Mouse (Mus musculus) stomach, embryonic 15.5 days (tissue): ENCODE results near the gene Pdzd4. TPM values are rescaled to one million over a fixed set of nuclear protein-coding genes. Genes with fewer than 3 reads are reported as not detected.

ENCODE experiments used
- ATAC-seq: fragments of 200-750 bp; cut with Nextera tagmentation; 2 replicates; pipeline ENCODE4 v1.8.0; 2017; ENCODE audit warnings: low read depth, moderate number of reproducible peaks, moderate TSS enrichment; ENCODE audit not compliant: insufficient read depth, low FRiP score
- H3K27ac ChIP-seq: fragments of 300-500 bp; sonication (generic); 2 replicates; pipeline ENCODE4 v1.5.1; 2015; ENCODE audit warnings: mild to moderate bottlenecking, inconsistent platforms
- H3K27me3 ChIP-seq: fragments of 300-500 bp; sonication (generic); replicated peaks from 2 replicates; pipeline ENCODE4 v1.6.1; 2015; ENCODE audit warnings: inconsistent platforms
- H3K36me3 ChIP-seq: fragments of 300-500 bp; sonication (generic); 2 replicates; pipeline ENCODE4 v1.6.1; 2015; ENCODE audit warnings: inconsistent platforms
- H3K4me1 ChIP-seq: fragments of 300-500 bp; sonication (generic); 2 replicates; pipeline ENCODE4 v1.6.1; 2015; ENCODE audit warnings: inconsistent platforms
- H3K4me2 ChIP-seq: fragments of 300-500 bp; sonication (generic); 2 replicates; pipeline ENCODE4 v1.6.1; 2015; ENCODE audit warnings: mild to moderate bottlenecking, inconsistent platforms
- H3K4me3 ChIP-seq: fragments of 300-500 bp; sonication (generic); replicated peaks from 2 replicates; pipeline ENCODE4 v1.5.1; 2015; ENCODE audit warnings: inconsistent platforms
- H3K9ac ChIP-seq: fragments of 300-500 bp; sonication (generic); 2 replicates; pipeline ENCODE4 v1.6.1; 2015; ENCODE audit warnings: inconsistent platforms
- H3K9me3 ChIP-seq: fragments of 300-500 bp; sonication (generic); 2 replicates; pipeline ENCODE4 v1.6.1; 2016; ENCODE audit warnings: inconsistent platforms
- WGBS: fragments of 180-500 bp; shearing (Covaris S2); methylation state at CpG from one replicate; pipeline ENCODE4 v1.1.7; 2015; 5-methylcytosine and 5-hydroxymethylcytosine counted together
- polyA plus RNA-seq: library from polyadenylated mRNA; unstranded; fragments of >200 nt; fragmentation: Nextera tagmentation; extraction: Ambion mirVana; gene quantifications from 2 replicates; pipeline ENCODE4 v1.2.1, GENCODE M21; 2015

Gene Pdzd4
- polyA plus RNA-seq, 1 experiment from 2014 or later, result 0.83 TPM

DNA sequence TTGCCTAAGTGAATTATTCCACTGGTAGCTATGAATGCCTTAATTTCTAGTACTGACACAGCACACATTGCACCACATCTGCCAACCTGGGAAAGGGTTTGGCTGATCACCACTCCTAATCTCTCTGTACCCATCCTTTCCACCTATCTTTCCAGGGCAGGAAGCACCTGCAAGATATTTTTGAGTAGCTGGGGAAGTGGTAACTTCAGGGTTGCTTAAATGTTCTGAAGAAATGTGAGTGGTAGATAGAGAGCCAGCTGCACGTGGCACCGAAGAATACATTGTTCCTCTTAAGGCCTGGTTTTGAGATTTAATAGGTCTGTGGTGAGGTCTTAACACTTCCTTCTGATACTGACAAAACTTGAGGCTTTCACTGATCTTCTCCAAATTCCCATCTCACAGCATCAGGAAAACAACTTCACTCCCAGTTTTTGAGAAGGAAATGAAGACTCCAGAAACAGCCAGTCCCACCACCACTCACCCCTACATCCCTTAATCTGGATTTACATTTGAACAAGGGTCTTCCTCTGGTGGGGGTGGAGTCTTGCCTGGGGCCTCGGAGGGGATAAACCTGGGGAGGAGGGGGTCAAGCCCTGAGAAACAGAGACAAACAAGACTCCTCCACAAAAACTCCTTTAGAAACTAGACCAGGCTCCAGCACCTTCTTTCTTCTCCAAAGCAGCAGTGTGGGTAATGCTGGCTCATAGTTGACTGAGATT is 8.0 kb downstream of the Pdzd4 start:
- H3K4me1 ChIP-seq, result no peaks in the 10 kb centered on the region
- H3K9me3 ChIP-seq, result no peaks in the 10 kb centered on the region
- H3K27me3 ChIP-seq, result no peaks in the 10 kb centered on the region
- no peak for ATAC-seq
- H3K36me3 ChIP-seq, result no peaks in the 10 kb centered on the region
- 48% methylated on average over 3 of the region's 3 CpGs for WGBS
- no peak overlapping the region for H3K9ac ChIP-seq
- H3K4me2 ChIP-seq, result no peak overlapping the region
- H3K27ac ChIP-seq, result no peak overlapping the region
- no peak overlapping the region for H3K4me3 ChIP-seq

DNA sequence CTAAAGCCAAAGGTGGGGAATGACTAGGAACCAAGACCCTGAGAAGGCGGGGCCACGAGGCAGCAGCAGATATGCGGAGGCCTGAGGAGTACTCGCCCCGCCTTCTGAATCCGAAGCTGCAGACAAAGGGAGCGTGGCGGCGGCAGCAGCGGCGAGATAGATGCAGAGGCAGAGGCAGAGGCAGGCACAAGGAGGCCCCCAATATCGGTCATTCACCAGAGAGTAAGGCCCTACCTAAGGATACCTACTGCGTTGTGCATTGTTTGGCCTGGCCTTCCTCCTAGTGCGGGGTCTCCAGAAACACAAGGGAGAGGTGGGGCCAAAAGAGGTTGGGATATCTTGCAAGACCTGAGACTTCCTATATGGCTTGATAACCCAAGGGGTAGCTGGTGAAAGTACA is 9.7 kb downstream of the Pdzd4 start:
- Histone ChIP-seq H3K4me3 (peak overlapping the region; percentile 24), H3K27me3 (no peaks in the 10 kb centered on the region), H3K9ac (no peak overlapping the region), H3K36me3 (no peaks in the 10 kb centered on the region), H3K4me2 (peak overlapping the region; percentile 40), H3K4me1 (no peaks in the 10 kb centered on the region), H3K9me3 (no peaks in the 10 kb centered on the region), H3K27ac (no peak overlapping the region)
- ATAC-seq, result no peak
- 20% methylated on average over 14 of the region's 14 CpGs for WGBS

DNA sequence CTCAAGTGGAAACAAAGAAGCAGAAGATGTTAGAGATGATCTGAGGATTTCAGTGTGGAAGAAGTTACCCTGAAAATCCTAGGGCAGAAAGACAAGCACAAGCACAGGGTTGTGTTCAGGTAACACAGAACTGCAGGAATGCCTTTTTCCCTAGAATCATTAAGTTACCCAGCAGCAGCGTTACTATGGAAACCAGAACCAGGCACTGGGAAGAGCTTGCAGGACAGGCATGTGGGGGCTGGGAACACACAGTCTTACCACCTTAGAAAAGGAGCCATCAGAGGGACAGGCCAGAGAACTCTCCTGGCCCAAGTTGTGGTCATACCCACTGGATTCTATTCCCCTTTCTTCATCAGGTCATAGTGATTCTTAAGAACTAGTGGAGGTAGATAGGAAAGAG is 19.0 kb downstream of the Pdzd4 start:
- H3K4me3 ChIP-seq, result no peak overlapping the region
- H3K9ac ChIP-seq, result no peak overlapping the region
- WGBS, result 62% methylated on average over 1 of the region's 1 CpGs
- no peaks in the 10 kb centered on the region for H3K9me3 ChIP-seq
- no peaks in the 10 kb centered on the region for H3K27me3 ChIP-seq
- H3K4me2 ChIP-seq, result no peak overlapping the region
- no peaks in the 10 kb centered on the region for H3K36me3 ChIP-seq
- H3K27ac ChIP-seq, result no peak overlapping the region
- no peaks in the 10 kb centered on the region for H3K4me1 ChIP-seq
- no peak for ATAC-seq

DNA sequence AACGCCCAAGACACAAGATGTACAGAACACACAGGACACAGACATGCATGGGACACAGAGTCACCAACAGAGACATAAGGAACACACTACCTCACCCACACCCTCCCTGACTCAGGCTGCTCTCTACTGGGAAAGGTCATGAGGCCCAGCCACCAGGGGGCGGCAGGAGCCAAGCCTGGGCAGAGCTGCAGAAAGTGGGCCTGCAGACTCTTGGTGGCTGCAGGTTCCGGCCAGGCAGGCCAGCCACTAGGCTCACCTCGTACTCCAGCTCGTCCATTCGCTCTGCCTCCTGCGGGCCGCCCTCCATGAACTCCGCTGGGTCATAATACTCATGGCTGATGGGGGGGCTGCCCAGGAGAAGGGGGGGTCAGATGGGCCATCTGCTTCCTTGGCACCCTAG is 26.3 kb downstream of the Pdzd4 start:
- WGBS, result 38% methylated on average over 9 of the region's 9 CpGs
- Histone ChIP-seq H3K36me3 (no peaks in the 10 kb centered on the region), H3K9me3 (no peaks in the 10 kb centered on the region), H3K9ac (no peak overlapping the region), H3K4me3 (no peak overlapping the region), H3K4me1 (no peaks in the 10 kb centered on the region), H3K27ac (no peak overlapping the region), H3K27me3 (no peaks in the 10 kb centered on the region), H3K4me2 (no peak overlapping the region)
- peak; percentile 78 for ATAC-seq

DNA sequence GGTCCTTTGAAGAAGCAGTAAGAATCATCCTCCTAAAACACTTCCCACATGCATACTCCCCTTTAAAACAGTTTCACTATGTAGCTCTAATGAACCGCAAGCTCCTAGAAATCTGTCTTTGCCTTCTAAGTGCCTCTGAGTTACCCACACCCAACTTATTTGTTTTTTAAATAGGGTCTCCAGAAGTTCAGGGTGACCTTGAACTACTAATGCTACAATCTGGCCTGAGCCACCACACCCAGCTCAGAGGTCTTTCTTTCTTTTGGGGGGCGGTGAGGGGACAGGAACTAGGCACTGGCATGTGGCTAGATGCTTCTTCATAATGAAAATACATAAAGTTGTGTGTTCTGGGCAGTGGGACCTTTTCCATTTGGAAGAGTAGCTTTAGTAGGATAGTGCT is 27.3 kb downstream of the Pdzd4 start:
- Histone ChIP-seq H3K27ac (no peak overlapping the region), H3K4me2 (no peak overlapping the region), H3K4me1 (no peaks in the 10 kb centered on the region), H3K27me3 (no peaks in the 10 kb centered on the region), H3K36me3 (no peaks in the 10 kb centered on the region), H3K9me3 (no peaks in the 10 kb centered on the region), H3K4me3 (no peak overlapping the region), H3K9ac (no peak overlapping the region)
- ATAC-seq, result no peak
- 86% methylated on average over 2 of the region's 2 CpGs for WGBS

DNA sequence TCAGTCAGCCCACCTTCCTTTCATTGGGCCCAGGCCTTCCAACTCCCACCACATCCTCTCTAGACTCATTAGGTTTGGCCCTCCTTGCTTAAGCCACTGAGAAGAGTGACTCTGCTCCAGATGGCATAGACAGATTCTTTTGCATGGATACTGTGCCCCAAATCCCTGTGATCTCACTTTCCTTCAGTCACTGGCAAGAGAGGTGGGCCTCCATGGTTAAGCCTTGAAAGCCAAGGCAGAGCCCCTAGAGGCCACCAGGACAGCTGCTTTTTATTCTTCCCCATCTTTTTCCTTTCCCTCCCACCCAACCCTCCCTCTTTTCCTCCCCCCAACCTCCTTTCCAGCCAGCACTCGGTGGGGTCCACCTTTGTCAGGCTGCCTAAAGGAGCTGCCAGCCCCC is 31.3 kb downstream of the Pdzd4 start:
- peaks cover 5% of the 10 kb centered on the region; the same call in 1 of the 2 replicates for H3K4me1 ChIP-seq
- no peak for ATAC-seq
- 33% methylated on average over 1 of the region's 1 CpGs for WGBS

DNA sequence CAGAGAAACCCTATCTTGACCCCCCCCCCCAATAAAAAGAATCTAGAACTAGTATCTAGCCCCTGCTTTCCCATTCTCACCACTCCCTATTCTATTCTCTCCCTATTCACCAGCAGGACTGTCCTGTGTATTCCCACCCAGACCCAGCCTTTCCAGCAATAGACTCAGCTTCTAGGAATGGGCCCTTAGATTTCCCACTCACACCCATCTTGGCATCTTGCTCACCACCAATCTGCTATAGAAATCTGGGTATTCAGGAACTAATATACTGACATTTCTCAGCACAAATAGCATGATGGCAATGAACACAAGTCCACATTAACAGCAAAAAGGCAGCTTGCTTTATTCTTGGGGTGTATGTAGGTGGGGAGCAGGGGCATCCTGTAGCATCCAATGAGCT is 31.7 kb downstream of the Pdzd4 start:
- H3K27me3 ChIP-seq, result no peaks in the 10 kb centered on the region
- no peaks in the 10 kb centered on the region for H3K36me3 ChIP-seq
- no peak overlapping the region for H3K27ac ChIP-seq
- ATAC-seq, result no peak
- no peak overlapping the region for H3K9ac ChIP-seq
- H3K4me2 ChIP-seq, result no peak overlapping the region
- no peak overlapping the region for H3K4me3 ChIP-seq
- H3K4me1 ChIP-seq, result peaks cover 10% of the 10 kb centered on the region; the same call in 1 of the 2 replicates
- no peaks in the 10 kb centered on the region for H3K9me3 ChIP-seq

More for the DNA sequence above, 31.3 kb downstream of the Pdzd4 start:
- Histone ChIP-seq H3K9me3 (no peaks in the 10 kb centered on the region), H3K4me2 (no peak overlapping the region), H3K36me3 (no peaks in the 10 kb centered on the region), H3K27ac (no peak overlapping the region), H3K27me3 (no peaks in the 10 kb centered on the region), H3K4me3 (no peak overlapping the region), H3K9ac (no peak overlapping the region)

DNA sequence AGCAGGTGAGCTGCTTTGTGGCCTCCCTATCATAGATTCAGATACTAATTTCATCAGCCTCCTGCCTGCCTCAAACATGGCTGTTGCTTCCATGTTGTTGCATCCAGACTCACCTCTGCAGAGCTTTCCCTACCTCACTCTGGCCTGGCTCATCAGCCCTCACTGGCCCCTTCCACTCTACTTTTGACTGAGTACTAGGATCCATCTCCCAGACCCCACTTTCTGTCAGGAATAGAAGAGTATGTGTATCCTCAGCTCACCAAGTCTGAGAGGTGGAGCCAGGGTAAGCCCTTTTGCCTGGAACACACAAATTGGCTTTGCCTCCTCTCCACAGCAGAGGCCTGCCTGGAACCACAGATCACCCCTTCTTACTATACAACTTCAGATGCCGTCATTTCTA is 36.3 kb downstream of the Pdzd4 start:
- Histone ChIP-seq H3K36me3 (no peaks in the 10 kb centered on the region), H3K4me1 (peaks cover 10% of the 10 kb centered on the region; the same call in 1 of the 2 replicates), H3K4me2 (peak overlapping the region; percentile 52), H3K9me3 (no peaks in the 10 kb centered on the region), H3K27me3 (no peaks in the 10 kb centered on the region), H3K4me3 (peak overlapping the region; percentile 63), H3K27ac (no peak overlapping the region), H3K9ac (no peak overlapping the region)
- no peak for ATAC-seq
- 78% methylated on average over 1 of the region's 1 CpGs for WGBS

DNA sequence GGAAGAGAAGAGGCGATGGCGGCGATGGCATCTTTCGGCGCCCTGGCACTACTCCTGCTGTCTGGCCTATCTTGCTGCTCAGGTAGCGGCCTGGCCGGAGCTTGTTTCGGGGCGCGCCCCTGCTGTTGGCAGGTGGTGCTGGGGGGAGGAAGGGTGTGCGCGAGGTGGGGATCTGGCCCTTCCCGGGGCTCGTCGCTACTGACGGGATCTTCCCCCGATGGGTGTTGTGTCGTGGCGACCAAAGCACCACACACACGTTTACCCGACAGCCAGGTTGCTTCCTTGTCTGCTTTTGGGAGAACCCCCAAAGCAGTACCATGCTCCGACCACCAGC is 37.6 kb downstream of the Pdzd4 start:
- H3K36me3 ChIP-seq, result no peaks in the 10 kb centered on the region
- peak overlapping the region; percentile 77; the same call in 1 of the 2 replicates for H3K27ac ChIP-seq
- peaks cover 10% of the 10 kb centered on the region; the same call in 1 of the 2 replicates for H3K4me1 ChIP-seq
- no peaks in the 10 kb centered on the region for H3K27me3 ChIP-seq
- H3K9ac ChIP-seq, result peak overlapping the region; percentile 63
- ATAC-seq, result peak; percentile 29
- H3K4me2 ChIP-seq, result peak overlapping the region; percentile 52
- WGBS, result 11% methylated on average over 20 of the region's 22 CpGs
- no peaks in the 10 kb centered on the region for H3K9me3 ChIP-seq
- peak overlapping the region; percentile 63 for H3K4me3 ChIP-seq

DNA sequence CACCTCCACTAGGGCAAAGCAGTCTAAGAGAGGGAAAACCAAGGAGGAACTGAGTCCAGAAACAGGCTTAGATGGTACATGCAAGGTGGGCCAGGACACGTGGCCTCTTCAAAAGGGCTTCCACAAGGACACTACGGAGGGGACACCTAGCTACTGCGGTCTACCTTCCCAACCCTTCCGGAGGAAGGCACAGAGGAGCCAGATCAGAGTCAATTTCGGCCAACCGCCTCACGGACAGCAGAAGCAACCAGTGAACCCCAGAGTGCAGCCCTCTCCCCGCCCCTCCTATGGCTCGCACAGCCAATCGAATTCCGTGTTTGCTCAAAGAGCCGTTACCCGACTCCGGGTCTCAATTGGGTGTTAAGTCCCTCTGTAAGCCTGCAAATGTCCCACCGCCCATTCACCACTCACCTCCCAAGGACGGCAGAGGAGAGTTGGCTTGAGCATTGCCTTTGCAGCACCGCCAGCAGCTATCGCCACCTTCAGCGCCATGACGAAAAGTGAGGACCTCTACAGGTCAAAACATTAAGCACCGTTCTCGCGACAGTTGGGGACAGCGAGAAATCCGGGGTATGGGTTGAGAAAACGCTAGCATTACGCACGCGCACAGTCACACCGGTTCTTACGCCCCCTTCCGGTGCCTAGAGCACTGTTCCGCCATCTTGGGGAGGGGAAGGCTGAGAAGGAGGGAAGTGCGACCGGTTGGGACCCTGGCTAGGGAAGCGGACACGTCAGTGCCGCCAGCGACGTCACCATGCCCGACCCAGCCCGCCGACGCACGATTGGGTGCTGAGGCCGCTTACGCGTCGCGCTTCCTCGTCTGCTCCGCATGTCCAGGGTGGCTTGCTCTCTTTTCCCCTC is 38.2 kb downstream of the Pdzd4 start, which contains the start of the genes Idh3g and Ssr4:
Gene Idh3g, minus strand, starts transcription at position 534 of the 861 bp plus-strand sequence.
Gene Ssr4, plus strand, starts transcription at position 665 of the 861 bp plus-strand sequence.
- peak; percentile 94 for ATAC-seq
- H3K4me1 ChIP-seq, result peaks cover 10% of the 10 kb centered on the region; the same call in 1 of the 2 replicates
- H3K4me2 ChIP-seq, result peak within 1 kb of the TSS; percentile 57
- H3K36me3 ChIP-seq, result no peaks in the 10 kb centered on the region; the same call in 1 of the 2 replicates
- WGBS, result 16% methylated on average over 52 of the region's 52 CpGs
- no peaks in the 10 kb centered on the region for H3K9me3 ChIP-seq
- peak within 1 kb of the TSS; percentile 63 for H3K9ac ChIP-seq
- no peaks in the 10 kb centered on the region for H3K27me3 ChIP-seq
- H3K4me3 ChIP-seq, result peak within 1 kb of the TSS; percentile 63
- peak within 1 kb of the TSS; percentile 93 for H3K27ac ChIP-seq

DNA sequence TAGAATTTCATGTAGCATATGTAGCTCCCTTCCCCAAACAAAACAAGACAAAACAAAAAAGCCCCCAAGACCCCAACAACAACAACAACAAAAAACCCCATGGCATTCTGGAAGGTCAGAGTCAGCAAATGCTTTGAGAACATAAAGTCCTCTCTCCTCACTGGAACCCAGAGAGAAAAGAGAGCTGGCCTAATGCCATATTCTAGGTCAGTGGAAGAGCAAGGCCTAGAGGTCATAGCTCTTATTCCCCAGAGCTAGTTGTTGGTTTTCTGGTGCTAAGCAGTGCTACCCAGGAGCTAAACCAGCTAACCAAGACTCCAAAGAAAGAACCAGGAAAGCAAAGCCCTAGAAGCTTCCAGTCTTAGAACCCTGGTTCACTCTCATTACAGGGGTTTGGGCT is 39.1 kb downstream of the Pdzd4 start:
- no peaks in the 10 kb centered on the region for H3K9me3 ChIP-seq
- H3K36me3 ChIP-seq, result peaks cover 4% of the 10 kb centered on the region; the same call in 1 of the 2 replicates
- peaks cover 10% of the 10 kb centered on the region; the same call in 1 of the 2 replicates for H3K4me1 ChIP-seq
- H3K9ac ChIP-seq, result peak overlapping the region; percentile 34
- ATAC-seq, result no peak
- H3K4me3 ChIP-seq, result peak overlapping the region; percentile 63
- peak overlapping the region; percentile 93; the same call in 1 of the 2 replicates for H3K27ac ChIP-seq
- H3K27me3 ChIP-seq, result no peaks in the 10 kb centered on the region
- peak overlapping the region; percentile 57 for H3K4me2 ChIP-seq

DNA sequence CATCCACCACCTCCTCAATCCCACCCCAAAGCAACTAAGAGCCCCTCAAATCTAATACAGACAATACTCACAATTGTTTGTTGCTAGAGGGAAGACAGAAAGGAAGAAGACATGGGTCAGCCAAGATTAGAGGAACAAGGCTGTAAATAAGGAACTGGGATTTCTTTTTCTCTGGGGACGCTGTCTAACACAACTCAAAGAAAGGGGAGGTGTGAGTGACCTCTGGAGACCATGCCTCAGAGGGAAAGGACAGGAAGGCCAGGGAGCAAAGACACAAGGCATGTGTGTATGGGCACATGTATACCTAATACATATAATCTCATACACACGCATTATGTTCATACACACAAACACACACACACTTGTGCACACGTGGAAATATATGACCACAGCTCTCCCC is 42.5 kb downstream of the Pdzd4 start:
- H3K4me2 ChIP-seq, result no peak overlapping the region
- peaks cover 13% of the 10 kb centered on the region; the same call in 1 of the 2 replicates for H3K36me3 ChIP-seq
- H3K27ac ChIP-seq, result no peak overlapping the region
- no peaks in the 10 kb centered on the region for H3K9me3 ChIP-seq
- no peaks in the 10 kb centered on the region for H3K4me1 ChIP-seq
- H3K27me3 ChIP-seq, result no peaks in the 10 kb centered on the region
- ATAC-seq, result no peak
- 84% methylated on average over 3 of the region's 3 CpGs for WGBS
- no peak overlapping the region for H3K4me3 ChIP-seq
- H3K9ac ChIP-seq, result no peak overlapping the region
